Mouse (Mus musculus) MEL (cell line): ENCODE measurements around the gene Pum1. TPM values are rescaled to one million over a fixed set of nuclear protein-coding genes. Genes with fewer than 3 reads are reported as not detected.

Source experiments
- DNase-seq: peaks from one replicate; pipeline ENCODE4 v3.0.0; 2011; ENCODE audit warnings: low read depth, low spot score
- H3K27ac ChIP-seq: 2 replicates; pipeline ENCODE4 v1.5.1; 2012; ENCODE audit warnings: low read depth, mild to moderate bottlenecking, control low read depth, low read length, moderate library complexity; ENCODE audit not compliant: control insufficient read depth
- H3K27me3 ChIP-seq, 2 experiments: fragments of 150-350 bp in 1 of 2; sonication (generic) in 1 of 2; 2 replicates each; pipeline ENCODE4 v1.6.1; 2012; ENCODE audit warnings: low read length in 2 of 2, mild to moderate bottlenecking in 2 of 2, improper control_type of control experiment in 1 of 2, moderate library complexity in 1 of 2; ENCODE audit not compliant: insufficient read depth in 2 of 2, control insufficient read depth in 1 of 2
- H3K36me3 ChIP-seq, 2 experiments: 2 replicates each; pipeline ENCODE4 v1.6.1; 2012 to 2014; ENCODE audit warnings: low read length in 2 of 2, improper control_type of control experiment in 1 of 2, inconsistent platforms in 1 of 2, mild to moderate bottlenecking in 1 of 2; ENCODE audit not compliant: insufficient read depth in 2 of 2, control insufficient read depth in 1 of 2
- H3K4me1 ChIP-seq, 2 experiments: fragments of 150-350 bp in 1 of 2; sonication (generic) in 1 of 2; 2 replicates each; pipeline ENCODE4 v1.6.1; 2012; ENCODE audit warnings: low read length in 2 of 2, improper control_type of control experiment in 1 of 2, mild to moderate bottlenecking in 1 of 2; ENCODE audit not compliant: insufficient read depth in 2 of 2, control insufficient read depth in 1 of 2
- H3K4me3 ChIP-seq, 2 experiments: fragments of 150-350 bp in 1 of 2; sonication (generic) in 1 of 2; 2 replicates each; pipeline ENCODE4 v1.5.1; 2012; ENCODE audit warnings: low read depth in 2 of 2, low read length in 2 of 2, mild to moderate bottlenecking in 2 of 2, moderate library complexity in 2 of 2, control low read depth in 1 of 2, improper control_type of control experiment in 1 of 2; ENCODE audit not compliant: control insufficient read depth in 1 of 2, insufficient read depth in 1 of 2
- H3K79me2 ChIP-seq: 2 replicates; pipeline ENCODE4 v1.6.1; 2012; ENCODE audit warnings: mild to moderate bottlenecking, low read length, moderate library complexity; ENCODE audit not compliant: control insufficient read depth, poor library complexity, insufficient read depth
- H3K9ac ChIP-seq: 2 replicates; pipeline ENCODE4 v1.6.1; 2012; ENCODE audit warnings: low read depth, mild to moderate bottlenecking, control low read depth, low read length, moderate library complexity; ENCODE audit not compliant: control insufficient read depth, poor library complexity, severe bottlenecking
- H3K9me3 ChIP-seq: fragments of 150-350 bp; sonication (generic); replicated peaks from 2 replicates; pipeline ENCODE4 v1.6.1; 2012; ENCODE audit warnings: mild to moderate bottlenecking, low read length, improper control_type of control experiment, moderate library complexity; ENCODE audit not compliant: insufficient read depth
- E2F4 ChIP-seq: IDR thresholded peaks from 2 replicates; pipeline ENCODE4 v1.6.1; 2011; ENCODE audit warnings: low read depth, low read length, improper control_type of control experiment, borderline replicate concordance
- ELF1 ChIP-seq: IDR thresholded peaks from 2 replicates; pipeline ENCODE4 v1.6.1; 2014; ENCODE audit warnings: low read depth, mild to moderate bottlenecking, inconsistent platforms, low read length, improper control_type of control experiment, moderate library complexity
- EP300 ChIP-seq, 2 experiments: IDR thresholded peaks; 2 replicates each; pipeline ENCODE4 v1.6.1; 2011; ENCODE audit warnings: improper control_type of control experiment in 2 of 2, low read length in 2 of 2, low read depth in 1 of 2, mild to moderate bottlenecking in 1 of 2
- ETS1 ChIP-seq: IDR thresholded peaks from 2 replicates; pipeline ENCODE4 v1.6.1; 2012; ENCODE audit warnings: low read depth, mild to moderate bottlenecking, inconsistent platforms, low read length, improper control_type of control experiment, moderate library complexity
- GABPA ChIP-seq: IDR thresholded peaks from 2 replicates; pipeline ENCODE4 v1.6.1; 2012; ENCODE audit warnings: low read depth, mild to moderate bottlenecking, inconsistent platforms, low read length, improper control_type of control experiment, moderate library complexity
- JUND ChIP-seq: IDR thresholded peaks from 2 replicates; pipeline ENCODE4 v1.6.1; 2011; ENCODE audit warnings: low read depth, mild to moderate bottlenecking, improper control_type of control experiment, low read length
- KAT2A ChIP-seq: conservative IDR thresholded peaks from 2 replicates; pipeline ENCODE4 v1.6.1; 2012; ENCODE audit warnings: low read depth, low read length, improper control_type of control experiment, inconsistent platforms
- MAZ ChIP-seq: IDR thresholded peaks from 2 replicates; pipeline ENCODE4 v1.6.1; 2012; ENCODE audit warnings: low read depth, mild to moderate bottlenecking, inconsistent platforms, low read length, improper control_type of control experiment
- MEF2A ChIP-seq: IDR thresholded peaks from 2 replicates; pipeline ENCODE4 v1.6.1; 2014; ENCODE audit warnings: low read depth, mild to moderate bottlenecking, inconsistent platforms, low read length, improper control_type of control experiment; ENCODE audit not compliant: poor library complexity, insufficient replicate concordance, severe bottlenecking; ENCODE audit errors: extremely low read depth
- MYB ChIP-seq: IDR thresholded peaks from 2 replicates; pipeline ENCODE4 v1.6.1; 2011; ENCODE audit warnings: mild to moderate bottlenecking, low read depth, low read length, improper control_type of control experiment
- NELFE ChIP-seq: IDR thresholded peaks from 2 replicates; pipeline ENCODE4 v1.6.1; 2011; ENCODE audit warnings: low read depth, low read length, improper control_type of control experiment
- POLR2AphosphoS2 ChIP-seq: IDR thresholded peaks from 2 replicates; pipeline ENCODE4 v1.6.1; 2011; ENCODE audit warnings: low read length, improper control_type of control experiment
- POLR2AphosphoS5 ChIP-seq: IDR thresholded peaks from 2 replicates; pipeline ENCODE4 v1.6.1; 2012; ENCODE audit warnings: low read depth, borderline replicate concordance, mild to moderate bottlenecking, inconsistent platforms, low read length, moderate library complexity, mixed read lengths
- RAD21 ChIP-seq: IDR thresholded peaks from 2 replicates; pipeline ENCODE4 v1.6.1; 2011; ENCODE audit warnings: mild to moderate bottlenecking, low read depth, low read length, improper control_type of control experiment
- RCOR1 ChIP-seq: IDR thresholded peaks from 2 replicates; pipeline ENCODE4 v1.6.1; 2012; ENCODE audit warnings: low read depth, mild to moderate bottlenecking, inconsistent platforms, low read length, improper control_type of control experiment
- SIN3A ChIP-seq: IDR thresholded peaks from 2 replicates; pipeline ENCODE4 v1.6.1; 2012; ENCODE audit warnings: low read length, improper control_type of control experiment, inconsistent platforms
- TAL1 ChIP-seq: IDR thresholded peaks from 2 replicates; pipeline ENCODE4 v1.6.1; 2012; ENCODE audit warnings: mild to moderate bottlenecking, inconsistent platforms, low read length, moderate library complexity, mixed read lengths
- TCF12 ChIP-seq: IDR thresholded peaks from 2 replicates; pipeline ENCODE4 v1.6.1; 2014; ENCODE audit warnings: low read depth, mild to moderate bottlenecking, inconsistent platforms, low read length, improper control_type of control experiment, moderate library complexity
- ZKSCAN1 ChIP-seq: IDR thresholded peaks from 2 replicates; pipeline ENCODE4 v1.6.1; 2012; ENCODE audit warnings: low read depth, mild to moderate bottlenecking, inconsistent platforms, low read length, improper control_type of control experiment, moderate library complexity
- ZNF384 ChIP-seq: IDR thresholded peaks from 2 replicates; pipeline ENCODE4 v1.6.1; 2012; ENCODE audit warnings: low read depth, mild to moderate bottlenecking, inconsistent platforms, low read length, improper control_type of control experiment
- polyA plus RNA-seq, 2 experiments: library from polyadenylated mRNA; stranded (reverse) in 1 of 2; unstranded in 1 of 2; fragments of >175 nt in 1 of 2; fragments of >200 nt in 1 of 2; gene quantifications; 2 replicates each; pipeline versions ENCODE4 v1.2.1 to v1.2.4; 2012; ENCODE audit warnings: low replicate concordance in 2 of 2, low read depth in 1 of 2; ENCODE audit not compliant: insufficient read length in 2 of 2, insufficient read depth in 1 of 2, missing spikeins in 1 of 2
- total RNA-seq: library from RNA; depleted of rRNA; stranded (reverse); fragments of 300-350 nt; gene quantifications from 2 replicates; pipeline ENCODE4 v1.2.3, GENCODE M21; 2012

The Pum1 gene
- total and polyA plus RNA-seq, 3 experiments, result 31.9 to 46.2 (median 36.1) TPM

GRCm38 (mm10) chr4:130795970-130796369 is 132.8 kb downstream of the Pum1 start:
- Histone ChIP-seq H3K4me3 (no peak overlapping the region), H3K27me3 (peaks cover 0 to 6% of the 10 kb centered on the region in 2 experiments; a peak in 2 of 4 replicates), H3K9ac (no peak overlapping the region), H3K27ac (no peak overlapping the region), H3K79me2 (no peaks in the 10 kb centered on the region), H3K9me3 (no peaks in the 10 kb centered on the region), H3K4me1 (no peaks in the 10 kb centered on the region), H3K36me3 (no peaks in the 10 kb centered on the region)
- no peak for TF ChIP-seq NELFE
- TF ChIP-seq ETS1, result no peak
- TF ChIP-seq SIN3A, result no peak
- TF ChIP-seq RAD21, result no peak
- no peak for TF ChIP-seq ZKSCAN1
- TF ChIP-seq MYB, result no peak
- no peak for TF ChIP-seq ZNF384
- TF ChIP-seq TCF12, result no peak
- no peak for TF ChIP-seq MEF2A
- no peak for TF ChIP-seq RCOR1
- TF ChIP-seq POLR2AphosphoS2, result no peak
- no peak for DNase-seq

- TF ChIP-seq E2F4 (no peak), TAL1 (no peak), POLR2AphosphoS5 (no peak), ELF1 (no peak), SIN3A (no peak), MAZ (no peak), GABPA (no peak), KAT2A (no peak), JUND (no peak), ZKSCAN1 (no peak), POLR2AphosphoS2 (no peak), TCF12 (no peak), MYB (no peak), ETS1 (no peak), EP300 (IDR thresholded peaks at IDR 0.05; ENCODE audit: low read depth in 1 of 2, low read length in 2 of 2) (no peak)
- no peak for DNase-seq
- Histone ChIP-seq H3K9me3 (no peaks in the 10 kb centered on the region), H3K9ac (no peak overlapping the region), H3K4me3 (no peak overlapping the region), H3K27me3 (peaks cover 0 to 6% of the 10 kb centered on the region in 2 experiments; a peak in 2 of 4 replicates), H3K27ac (no peak overlapping the region), H3K4me1 (no peaks in the 10 kb centered on the region), H3K36me3 (no peaks in the 10 kb centered on the region), H3K79me2 (no peaks in the 10 kb centered on the region)
These were observed 134.3 kb downstream of the Pum1 start for GRCm38 (mm10) chr4:130797201-130798051.
